Mouse (Mus musculus) hindbrain, embryonic 16.5 days (tissue): ENCODE results near the gene Socs3. TPM values are rescaled to one million over a fixed set of nuclear protein-coding genes. Genes with fewer than 3 reads are reported as not detected.

Source experiments
- ATAC-seq: fragments of 200-750 bp; cut with Nextera tagmentation; 2 replicates; pipeline ENCODE4 v1.8.0; 2017; ENCODE audit warnings: moderate TSS enrichment, moderate library complexity
- H3K27ac ChIP-seq: fragments of 300-500 bp; sonication (generic); 2 replicates; pipeline ENCODE4 v1.5.1; 2014; ENCODE audit warnings: low read depth, mild to moderate bottlenecking, control low read depth, low read length, moderate library complexity
- H3K27me3 ChIP-seq: fragments of 300-500 bp; sonication (generic); replicated peaks from 2 replicates; pipeline ENCODE4 v1.6.1; 2014; ENCODE audit warnings: low read length; ENCODE audit not compliant: control insufficient read depth, insufficient read depth
- H3K36me3 ChIP-seq: fragments of 300-500 bp; sonication (generic); 2 replicates; pipeline ENCODE4 v1.6.1; 2014; ENCODE audit warnings: mild to moderate bottlenecking, low read length, moderate library complexity, mixed read lengths; ENCODE audit not compliant: control insufficient read depth, insufficient read depth
- H3K4me1 ChIP-seq: fragments of 300-500 bp; sonication (generic); 2 replicates; pipeline ENCODE4 v1.6.1; 2014; ENCODE audit warnings: low read depth, low read length; ENCODE audit not compliant: control insufficient read depth, insufficient read depth
- H3K4me2 ChIP-seq: fragments of 300-500 bp; sonication (generic); 2 replicates; pipeline ENCODE4 v1.6.1; 2014; ENCODE audit warnings: mild to moderate bottlenecking, low read length, control low read depth, moderate library complexity
- H3K4me3 ChIP-seq: fragments of 300-500 bp; sonication (generic); 2 replicates; pipeline ENCODE4 v1.5.1; 2014; ENCODE audit warnings: mild to moderate bottlenecking, low read length, control low read depth, moderate library complexity
- H3K9ac ChIP-seq: fragments of 300-500 bp; sonication (generic); 2 replicates; pipeline ENCODE4 v1.6.1; 2014; ENCODE audit warnings: low read depth, mild to moderate bottlenecking, control low read depth, low read length, moderate library complexity
- H3K9me3 ChIP-seq: fragments of 300-500 bp; sonication (generic); 2 replicates; pipeline ENCODE4 v1.6.1; 2014; ENCODE audit warnings: mild to moderate bottlenecking, low read length, moderate library complexity; ENCODE audit not compliant: control insufficient read depth
- WGBS: fragments of 180-500 bp; shearing (Covaris S2); extraction: QIAGEN DNeasy Blood & Tissue Kit; methylation state at CpG from one replicate; pipeline ENCODE4 v1.1.7; 2014; 5-methylcytosine and 5-hydroxymethylcytosine counted together
- polyA plus RNA-seq: library from polyadenylated mRNA; unstranded; fragments of >200 nt; fragmentation: Nextera tagmentation; extraction: Ambion mirVana; gene quantifications from 2 replicates; pipeline ENCODE4 v1.2.1, GENCODE M21; 2015

The Socs3 gene
- polyA plus RNA-seq, 1 experiment from 2014 or later = 7.5 TPM

DNA sequence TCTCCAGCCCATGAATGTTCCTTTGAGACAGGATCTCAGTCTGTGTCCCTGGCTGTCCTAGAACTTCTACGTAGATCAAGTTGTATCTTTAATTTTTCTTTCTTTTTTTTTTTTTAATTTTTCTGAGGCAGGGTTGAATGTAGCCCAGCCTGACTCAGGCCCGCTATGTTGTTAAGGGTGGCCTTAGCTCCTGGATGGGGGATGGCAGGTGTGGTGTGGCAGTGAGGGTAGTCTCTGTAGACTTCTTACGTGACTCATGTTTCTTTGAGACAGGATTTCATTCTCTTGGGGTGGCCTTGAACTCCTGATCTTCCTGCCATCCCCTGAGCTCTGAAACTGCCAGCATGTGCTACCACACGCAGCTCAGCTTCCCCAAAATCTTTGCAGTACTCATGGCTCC lies 19.4 kb upstream of the Socs3 start:
- peaks cover 39% of the 10 kb centered on the region for H3K4me1 ChIP-seq
- H3K27ac ChIP-seq = no peak overlapping the region
- ATAC-seq = no peak
- no peak overlapping the region for H3K4me2 ChIP-seq
- WGBS = 91% methylated on average over 4 of the region's 4 CpGs
- H3K36me3 ChIP-seq = no peaks in the 10 kb centered on the region
- no peaks in the 10 kb centered on the region for H3K27me3 ChIP-seq
- no peak overlapping the region for H3K9ac ChIP-seq
- H3K9me3 ChIP-seq = no peaks in the 10 kb centered on the region
- H3K4me3 ChIP-seq = no peak overlapping the region

- Histone ChIP-seq H3K4me1 (peaks cover 35% of the 10 kb centered on the region), H3K4me3 (peak overlapping the region; percentile 99), H3K4me2 (peak overlapping the region; percentile 85), H3K9ac (peak overlapping the region; percentile 95; the same call in 1 of the 2 replicates), H3K27me3 (no peaks in the 10 kb centered on the region), H3K27ac (no peak overlapping the region), H3K9me3 (no peaks in the 10 kb centered on the region), H3K36me3 (no peaks in the 10 kb centered on the region)
- no peak for ATAC-seq
- 82% methylated on average over 4 of the region's 4 CpGs for WGBS
Observed at GRCm38 (mm10) chr11:117987968-117988367, 18.1 kb upstream of the Socs3 start.

DNA sequence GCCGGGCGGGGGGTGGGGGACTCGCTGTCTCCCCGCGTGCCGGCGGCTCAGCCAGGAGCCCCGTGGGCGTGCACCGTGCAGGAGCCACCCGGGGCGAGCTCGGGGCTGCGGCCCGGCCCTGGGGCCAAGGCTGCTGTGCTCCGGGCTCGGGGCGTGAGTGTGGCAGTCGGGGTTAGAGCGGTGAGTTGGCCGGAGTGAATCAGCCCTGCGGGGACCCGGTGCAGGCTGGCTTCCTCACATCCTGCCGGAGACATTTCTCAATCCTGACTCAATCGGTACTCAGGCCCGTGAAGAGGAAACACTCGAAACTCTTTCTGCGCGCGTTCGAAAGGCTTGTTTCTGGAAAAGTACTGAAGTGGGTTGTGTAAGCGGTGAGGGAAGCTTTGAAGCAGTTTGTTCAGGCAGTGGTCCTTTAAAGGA lies 17.2 kb upstream of the Socs3 start:
- Histone ChIP-seq H3K4me1 (peaks cover 35% of the 10 kb centered on the region), H3K4me2 (peak overlapping the region; percentile 85), H3K4me3 (peak overlapping the region; percentile 99), H3K9me3 (no peaks in the 10 kb centered on the region), H3K9ac (peak overlapping the region; percentile 95), H3K36me3 (no peaks in the 10 kb centered on the region), H3K27ac (peak overlapping the region; percentile 76), H3K27me3 (no peaks in the 10 kb centered on the region)
- peak; percentile 71 for ATAC-seq
- WGBS = under 1% methylated on average over 21 of the region's 32 CpGs

- H3K9me3 ChIP-seq = no peaks in the 10 kb centered on the region
- peak within 1 kb of the TSS; percentile 91 for H3K27ac ChIP-seq
- no peaks in the 10 kb centered on the region for H3K27me3 ChIP-seq
- H3K9ac ChIP-seq = peak within 1 kb of the TSS; percentile 95
- peak within 1 kb of the TSS; percentile 86 for H3K4me2 ChIP-seq
- peaks cover 32% of the 10 kb centered on the region for H3K4me1 ChIP-seq
- peak; percentile 96 for ATAC-seq
- WGBS = 6% methylated on average over 49 of the region's 51 CpGs
- H3K36me3 ChIP-seq = no peaks in the 10 kb centered on the region
- peak within 1 kb of the TSS; percentile 99 for H3K4me3 ChIP-seq
Observed at GRCm38 (mm10) chr11:117986126-117987031, 16.5 kb upstream of the Socs3 start, which contains the start of gene Pgs1. Pgs1 (plus strand) TSS chr11:117986292.

GRCm38 (mm10) chr11:117983770-117984169 lies 13.9 kb upstream of the Socs3 start:
- no peaks in the 10 kb centered on the region for H3K9me3 ChIP-seq
- H3K27me3 ChIP-seq = no peaks in the 10 kb centered on the region
- no peak overlapping the region for H3K9ac ChIP-seq
- ATAC-seq = no peak
- H3K27ac ChIP-seq = no peak overlapping the region
- peaks cover 19% of the 10 kb centered on the region for H3K4me1 ChIP-seq
- H3K4me2 ChIP-seq = no peak overlapping the region
- no peak overlapping the region for H3K4me3 ChIP-seq
- no peaks in the 10 kb centered on the region for H3K36me3 ChIP-seq
- WGBS = 73% methylated on average over 7 of the region's 7 CpGs

DNA sequence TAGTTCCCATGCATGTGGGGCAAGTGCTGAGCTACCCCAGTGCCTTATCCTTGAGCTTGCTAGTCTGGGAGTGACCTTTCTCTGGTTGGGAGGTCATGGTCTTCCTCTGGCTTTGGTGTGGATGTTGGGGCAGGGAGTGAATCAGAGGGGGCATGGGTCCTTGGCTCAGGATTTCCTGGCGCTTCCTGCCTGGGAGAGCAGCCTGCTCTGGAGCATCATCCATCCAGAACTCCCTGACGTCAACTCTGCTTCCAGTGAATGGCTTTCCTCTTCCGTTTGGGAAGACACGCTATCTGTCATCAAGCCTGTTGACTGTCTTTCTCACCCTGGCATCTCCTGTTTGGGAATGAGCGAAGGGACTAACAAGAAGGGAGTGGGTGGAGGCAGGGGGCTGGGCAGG lies 12.6 kb upstream of the Socs3 start:
- 74% methylated on average over 5 of the region's 5 CpGs for WGBS
- no peaks in the 10 kb centered on the region for H3K36me3 ChIP-seq
- ATAC-seq = no peak

DNA sequence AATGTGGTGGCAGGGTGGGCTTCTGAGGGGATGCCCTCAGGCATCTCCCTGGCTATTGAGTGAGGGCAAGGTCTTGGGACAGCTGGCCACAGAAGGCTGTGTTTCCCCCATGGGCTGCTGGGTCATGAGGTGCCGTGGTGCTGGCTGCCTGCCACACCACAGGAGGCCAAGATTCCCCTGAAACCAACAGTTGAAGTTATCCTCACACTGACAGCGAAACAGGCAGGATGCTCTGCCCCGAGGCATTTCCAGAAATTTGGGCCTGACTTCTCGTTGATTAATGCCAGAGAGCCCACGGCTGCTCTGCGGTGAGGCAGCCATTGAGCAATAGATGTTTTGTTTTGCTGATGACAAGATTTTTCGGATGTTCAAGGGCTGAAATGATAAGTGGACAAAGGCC lies 9.5 kb upstream of the Socs3 start:
- Histone ChIP-seq H3K4me1 (peaks cover 10% of the 10 kb centered on the region), H3K4me3 (no peak overlapping the region)
- 61% methylated on average over 7 of the region's 7 CpGs for whole genome bisulfite sequencing

More for the DNA sequence above, 12.6 kb upstream of the Socs3 start:
- H3K9ac ChIP-seq = no peak overlapping the region
- H3K4me3 ChIP-seq = no peak overlapping the region
- H3K4me2 ChIP-seq = no peak overlapping the region
- H3K27me3 ChIP-seq = no peaks in the 10 kb centered on the region
- H3K4me1 ChIP-seq = peaks cover 8% of the 10 kb centered on the region
- no peak overlapping the region for H3K27ac ChIP-seq
- no peaks in the 10 kb centered on the region for H3K9me3 ChIP-seq

GRCm38 (mm10) chr11:117977694-117978360 lies 8.0 kb upstream of the Socs3 start:
- Histone ChIP-seq H3K4me2 (no peak overlapping the region), H3K36me3 (no peaks in the 10 kb centered on the region), H3K27me3 (peaks cover 3% of the 10 kb centered on the region; the same call in 1 of the 2 replicates), H3K9me3 (no peaks in the 10 kb centered on the region), H3K4me1 (peaks cover 10% of the 10 kb centered on the region), H3K4me3 (no peak overlapping the region), H3K27ac (no peak overlapping the region), H3K9ac (no peak overlapping the region)
- 52% methylated on average over 4 of the region's 5 CpGs for WGBS
- no peak for ATAC-seq

More for the DNA sequence above, 9.5 kb upstream of the Socs3 start:
- no peak for ATAC-seq
- Histone ChIP-seq H3K36me3 (no peaks in the 10 kb centered on the region), H3K4me2 (no peak overlapping the region), H3K27ac (no peak overlapping the region), H3K9me3 (no peaks in the 10 kb centered on the region), H3K27me3 (no peaks in the 10 kb centered on the region), H3K9ac (no peak overlapping the region)

- peak overlapping the region; percentile 61; the same call in 1 of the 2 replicates for H3K27ac ChIP-seq
- H3K4me2 ChIP-seq = no peak overlapping the region
- peak; percentile 65 for ATAC-seq
- H3K9me3 ChIP-seq = no peaks in the 10 kb centered on the region
- 5% methylated on average over 8 of the region's 8 CpGs for WGBS
- H3K27me3 ChIP-seq = peaks cover 4% of the 10 kb centered on the region; the same call in 1 of the 2 replicates
- H3K4me3 ChIP-seq = no peak overlapping the region
- H3K4me1 ChIP-seq = peaks cover 10% of the 10 kb centered on the region
- no peaks in the 10 kb centered on the region for H3K36me3 ChIP-seq
- no peak overlapping the region for H3K9ac ChIP-seq
Observed at GRCm38 (mm10) chr11:117976081-117976582, 6.3 kb upstream of the Socs3 start.
